Comparison of ENCODE assay signal across 8 mouse cellular contexts in the genomic region with DNA sequence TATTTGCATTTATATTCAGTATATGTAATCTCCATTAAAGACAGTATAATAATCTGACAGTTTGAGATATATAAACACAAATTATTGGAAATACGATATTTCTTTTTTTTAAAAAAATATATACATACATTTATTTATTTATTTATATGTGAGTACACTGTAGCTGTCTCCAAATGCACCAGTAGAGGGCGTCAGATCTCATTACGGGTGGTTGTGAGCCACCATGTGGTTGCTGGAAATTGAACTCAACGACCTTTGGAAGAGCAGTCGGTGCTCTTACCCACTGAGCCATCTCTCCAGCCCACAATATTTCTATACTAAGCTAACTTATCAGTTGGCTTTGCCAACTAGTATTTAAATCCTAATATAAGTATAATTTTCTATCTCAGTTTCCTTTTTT. TPM values are rescaled to one million over a fixed set of nuclear protein-coding genes. Genes with fewer than 3 reads are reported as not detected.
A peak's percentile ranks its signal among the peaks of the same experiment; 100 is the strongest.
DNase-seq lines count a peak whose midpoint lies in the region; ATAC-seq and TF ChIP-seq lines count a peak whose summit lies in the region.
"Had no signal": no experiment of that assay in that cellular context is flagged by ENCODE, and none has a peak within 500 bp of the region (broad histone marks: within the 10 kb centered on the region; RNA-seq: fewer than 3 reads in every experiment).

No protein-coding gene starts in this region.

- H3K27ac ChIP-seq in intestine, postnatal 0 days (ENCODE audit: low read depth, low read length), result no peak overlapping the region
- H3K27ac ChIP-seq in intestine, embryonic 16.5 days (ENCODE audit: low read length), result no peak overlapping the region
- no peak overlapping the region for H3K27ac ChIP-seq in ES-Bruce4 (ENCODE audit: insufficient read depth, low read length)
- H3K27ac ChIP-seq in forebrain, embryonic 13.5 days, result no peak overlapping the region
- H3K27ac ChIP-seq: embryonic facial prominence, embryonic 12.5 days had no signal

- no peak overlapping the region for H3K4me2 ChIP-seq in intestine, postnatal 0 days (replicated peaks; ENCODE audit: low read depth)
- no peak overlapping the region for H3K4me2 ChIP-seq in intestine, embryonic 16.5 days (ENCODE audit: low read depth, low read length)
- no peak overlapping the region for H3K4me2 ChIP-seq in forebrain, embryonic 13.5 days
- H3K4me2 ChIP-seq: embryonic facial prominence, embryonic 12.5 days had no signal

- TF ChIP-seq POLR2A in ES-Bruce4 (IDR thresholded peaks at IDR 0.05; ENCODE audit: insufficient read depth, low read length), result no peak

- no peak overlapping the region for H3K9ac ChIP-seq in intestine, postnatal 0 days (ENCODE audit: low read depth, low read length)
- H3K9ac ChIP-seq in intestine, embryonic 16.5 days (ENCODE audit: low read depth, low read length), result no peak overlapping the region
- no peak overlapping the region for H3K9ac ChIP-seq in ES-Bruce4 (ENCODE audit: low read depth, poor library complexity, severe bottlenecking)
- no peak overlapping the region for H3K9ac ChIP-seq in forebrain, embryonic 13.5 days
- H3K9ac ChIP-seq: embryonic facial prominence, embryonic 12.5 days had no signal

- no peak overlapping the region for H3K4me3 ChIP-seq in intestine, postnatal 0 days (ENCODE audit: low read depth, low read length)
- H3K4me3 ChIP-seq in intestine, embryonic 16.5 days (ENCODE audit: low read length), result no peak overlapping the region
- H3K4me3 ChIP-seq in ES-Bruce4 (ENCODE audit: low read depth, low read length), result no peak overlapping the region
- no peak overlapping the region for H3K4me3 ChIP-seq in forebrain, embryonic 13.5 days
- H3K4me3 ChIP-seq: embryonic facial prominence, embryonic 12.5 days had no signal

- TF ChIP-seq EP300 in ES-Bruce4 (IDR thresholded peaks at IDR 0.05; ENCODE audit: insufficient read depth, low read depth, low read length), result no peak

- TF ChIP-seq CTCF in intestine, postnatal 0 days (IDR thresholded peaks at IDR 0.05; ENCODE audit: low read depth), result peak; percentile 58
- peak; percentile 49 for TF ChIP-seq CTCF in ES-Bruce4 (IDR thresholded peaks at IDR 0.05; ENCODE audit: low read depth, low read length)

- 49% methylated on average over 5 of the region's 5 CpGs for WGBS in intestine, postnatal 0 days
- WGBS in intestine, embryonic 16.5 days, result 56% methylated on average over 5 of the region's 5 CpGs
- 60% methylated on average over 5 of the region's 5 CpGs for WGBS in forebrain, embryonic 13.5 days

- no peak for ATAC-seq in intestine, postnatal 0 days
- no peak for ATAC-seq in intestine, embryonic 16.5 days
- no peak for ATAC-seq in forebrain, embryonic 13.5 days

- no peaks in the 10 kb centered on the region for H3K27me3 ChIP-seq in intestine, postnatal 0 days (replicated peaks; ENCODE audit: control insufficient read depth, insufficient read depth, low read length)
- no peaks in the 10 kb centered on the region for H3K27me3 ChIP-seq in intestine, embryonic 16.5 days (replicated peaks; ENCODE audit: control insufficient read depth, insufficient read depth, low read length)
- no peaks in the 10 kb centered on the region for H3K27me3 ChIP-seq in ES-Bruce4 (ENCODE audit: control insufficient read depth, insufficient read depth, low read length, poor library complexity, severe bottlenecking)
- H3K27me3 ChIP-seq in forebrain, embryonic 13.5 days, result no peaks in the 10 kb centered on the region
- H3K27me3 ChIP-seq: embryonic facial prominence, embryonic 12.5 days had no signal

- no peaks in the 10 kb centered on the region for H3K9me3 ChIP-seq in intestine, postnatal 0 days (ENCODE audit: control insufficient read depth)
- H3K9me3 ChIP-seq in intestine, embryonic 16.5 days (ENCODE audit: control insufficient read depth, low read length), result no peaks in the 10 kb centered on the region
- no peaks in the 10 kb centered on the region for H3K9me3 ChIP-seq in ES-Bruce4 (replicated peaks; ENCODE audit: control insufficient read depth, insufficient read depth, low read length, poor library complexity, severe bottlenecking)
- H3K9me3 ChIP-seq in forebrain, embryonic 13.5 days (replicated peaks), result no peaks in the 10 kb centered on the region
- H3K9me3 ChIP-seq: embryonic facial prominence, embryonic 12.5 days had no signal

- peaks cover 58% of the 10 kb centered on the region for H3K36me3 ChIP-seq in intestine, postnatal 0 days (ENCODE audit: control insufficient read depth, insufficient read depth)
- peaks cover 9% of the 10 kb centered on the region; the same call in 1 of the 2 replicates for H3K36me3 ChIP-seq in intestine, embryonic 16.5 days (ENCODE audit: control insufficient read depth, insufficient read depth, low read length)
- peaks cover 32% of the 10 kb centered on the region for H3K36me3 ChIP-seq in ES-Bruce4 (ENCODE audit: control insufficient read depth, insufficient read depth, low read length, poor library complexity, severe bottlenecking)
- H3K36me3 ChIP-seq in forebrain, embryonic 13.5 days (ENCODE audit: poor library complexity, severe bottlenecking), result peaks cover 63% of the 10 kb centered on the region

- no peaks in the 10 kb centered on the region for H3K4me1 ChIP-seq in intestine, postnatal 0 days (replicated peaks; ENCODE audit: control insufficient read depth, insufficient read depth, low read length)
- H3K4me1 ChIP-seq in intestine, embryonic 16.5 days (ENCODE audit: control insufficient read depth, insufficient read depth, low read length), result no peaks in the 10 kb centered on the region
- H3K4me1 ChIP-seq in ES-Bruce4 (ENCODE audit: control insufficient read depth, insufficient read depth, low read length), result no peaks in the 10 kb centered on the region
- H3K4me1 ChIP-seq in forebrain, embryonic 13.5 days, result no peaks in the 10 kb centered on the region
- H3K4me1 ChIP-seq: embryonic facial prominence, embryonic 12.5 days had no signal

- peak; percentile 39 to 47 for DNase-seq in adrenal gland, postnatal 36 days
- peak; percentile 35 for DNase-seq in lung, postnatal 25 days (ENCODE audit: low spot score)
- no peak for DNase-seq in frontal cortex, postnatal 10 days (ENCODE audit: low spot score in 2 of 2)

RNA-seq across cellular contexts. Expression of a gene that starts 6.2 kb away (rescaled TPM):
- polyA plus RNA-seq in intestine, postnatal 0 days (2015; fragmentation: Nextera tagmentation; extraction: Ambion mirVana), result 4.1 and 4.7 TPM in 2 replicates
- polyA plus RNA-seq in intestine, embryonic 16.5 days (2015; fragmentation: Nextera tagmentation; extraction: Ambion mirVana), result 8.1 and 11.4 TPM in 2 replicates
- polyA plus RNA-seq in ES-Bruce4 (2011; ENCODE audit: insufficient read depth, insufficient read length, low read depth, missing spikeins), result 9.0 TPM in 1 of 2 replicates, not detected in the other
- total RNA-seq in adrenal gland, postnatal 36 days (2021), result 1 to 10 TPM; 5.7 to 8.5 TPM
- polyA plus RNA-seq in forebrain, embryonic 13.5 days (2015; fragmentation: Nextera tagmentation; extraction: Ambion mirVana), result 17.9 and 21.6 TPM in 2 replicates

RNA-seq across cellular contexts. Expression of a gene that starts 30.1 kb away (rescaled TPM):
- polyA plus RNA-seq in intestine, postnatal 0 days (2015; fragmentation: Nextera tagmentation; extraction: Ambion mirVana), result 25.3 and 27.0 TPM in 2 replicates
- polyA plus RNA-seq in intestine, embryonic 16.5 days (2015; fragmentation: Nextera tagmentation; extraction: Ambion mirVana), result 37.5 and 43.5 TPM in 2 replicates
- 85.1 and 86.0 TPM in 2 replicates for polyA plus RNA-seq in ES-Bruce4 (2011; ENCODE audit: insufficient read depth, insufficient read length, low read depth, missing spikeins)
- total RNA-seq in adrenal gland, postnatal 36 days (2021), result 10 to 100 TPM; 66.5 to 69.1 TPM
- polyA plus RNA-seq in forebrain, embryonic 13.5 days (2015; fragmentation: Nextera tagmentation; extraction: Ambion mirVana), result 77.4 and 78.7 TPM in 2 replicates

RNA-seq across cellular contexts. Expression of a gene that starts 33.0 kb away (rescaled TPM):
- 5.7 and 6.7 TPM in 2 replicates for polyA plus RNA-seq in intestine, postnatal 0 days (2015; fragmentation: Nextera tagmentation; extraction: Ambion mirVana)
- polyA plus RNA-seq in intestine, embryonic 16.5 days (2015; fragmentation: Nextera tagmentation; extraction: Ambion mirVana), result 14.6 and 14.7 TPM in 2 replicates
- polyA plus RNA-seq in ES-Bruce4 (2011; ENCODE audit: insufficient read depth, insufficient read length, low read depth, missing spikeins), result 26.9 and 31.0 TPM in 2 replicates
- 10 to 100 TPM; 15.7 to 20.9 TPM for total RNA-seq in adrenal gland, postnatal 36 days (2021)
- 34.1 and 39.3 TPM in 2 replicates for polyA plus RNA-seq in forebrain, embryonic 13.5 days (2015; fragmentation: Nextera tagmentation; extraction: Ambion mirVana)

Comparison
In these comparisons a context has a peak if more than half of its experiments do, and no peak if none do; other contexts are left out.
1. DNase-seq: peak in adrenal gland, postnatal 36 days (2 of 2) and lung, postnatal 25 days (single experiment); none in frontal cortex, postnatal 10 days (0 of 2).